Mouse (Mus musculus): ENCODE measurements around the gene Csmd2. TPM values are rescaled to one million over a fixed set of nuclear protein-coding genes. Genes with fewer than 3 reads are reported as not detected.

Csmd2 gene
- total RNA-seq, 1 experiment: 0.80 TPM

DNA sequence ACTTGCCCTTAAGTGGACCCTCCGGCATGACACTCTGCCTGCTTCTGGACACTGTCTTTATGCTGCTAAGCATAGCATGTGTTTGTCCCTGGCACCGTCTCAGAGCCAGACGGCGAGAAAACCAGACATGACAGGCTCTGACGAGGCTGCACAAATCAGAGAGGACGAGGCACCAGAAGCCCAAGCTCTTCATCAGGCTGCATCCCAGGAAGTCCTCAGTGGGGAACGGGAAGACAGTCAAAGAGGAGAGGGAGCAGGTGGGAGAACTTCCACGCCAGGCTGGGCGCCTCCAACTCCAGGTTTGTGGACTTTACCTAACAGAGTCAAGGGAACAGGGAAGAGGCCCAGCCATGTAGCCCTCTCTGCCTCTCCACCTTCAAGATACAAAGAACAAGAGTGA lies 183.6 kb downstream of the Csmd2 start:
- H3K9ac ChIP-seq (ENCODE audit: insufficient read depth, low read depth, low read length, poor library complexity, severe bottlenecking): no peak overlapping the region
- H3K4me3 ChIP-seq (ENCODE audit: insufficient read depth in 1 of 2, low read depth in 1 of 2, low read length in 2 of 2, poor library complexity in 1 of 2, severe bottlenecking in 1 of 2): no peak overlapping the region
- no peak overlapping the region for H3K27ac ChIP-seq (ENCODE audit: insufficient read depth, low read depth, low read length, poor library complexity, severe bottlenecking)
- TF ChIP-seq MAFK (IDR thresholded peaks at IDR 0.05; ENCODE audit: insufficient read depth, low read depth, low read length) (no peak), HCFC1 (IDR thresholded peaks at IDR 0.05; ENCODE audit: borderline replicate concordance, insufficient read depth, low read length) (no peak), CHD2 (IDR thresholded peaks at IDR 0.05; ENCODE audit: low read depth, low read length) (no peak), ZNF384 (IDR thresholded peaks at IDR 0.05; ENCODE audit: low read depth, low read length) (no peak), ZC3H11A (IDR thresholded peaks at IDR 0.05; ENCODE audit: borderline replicate concordance, low read depth, low read length) (no peak)
- in situ Hi-C loops (cut with MboI; ENCODE audit: low sequenced_read_pairs in 2 of 2, unreplicated experiment in 2 of 2): no loop called here
- H3K36me3 ChIP-seq (ENCODE audit: control insufficient read depth, insufficient read depth, low read length, poor library complexity, severe bottlenecking): no peaks in the 10 kb centered on the region
- no peak for DNase-seq (ENCODE audit: low read depth, low spot score)
- H3K4me1 ChIP-seq (ENCODE audit: control insufficient read depth in 2 of 2, insufficient read depth in 2 of 2, low read length in 2 of 2, poor library complexity in 1 of 2): no peaks in the 10 kb centered on the region
- no peaks in the 10 kb centered on the region for H3K9me3 ChIP-seq (ENCODE audit: control insufficient read depth, insufficient read depth, low read depth, low read length)

DNA sequence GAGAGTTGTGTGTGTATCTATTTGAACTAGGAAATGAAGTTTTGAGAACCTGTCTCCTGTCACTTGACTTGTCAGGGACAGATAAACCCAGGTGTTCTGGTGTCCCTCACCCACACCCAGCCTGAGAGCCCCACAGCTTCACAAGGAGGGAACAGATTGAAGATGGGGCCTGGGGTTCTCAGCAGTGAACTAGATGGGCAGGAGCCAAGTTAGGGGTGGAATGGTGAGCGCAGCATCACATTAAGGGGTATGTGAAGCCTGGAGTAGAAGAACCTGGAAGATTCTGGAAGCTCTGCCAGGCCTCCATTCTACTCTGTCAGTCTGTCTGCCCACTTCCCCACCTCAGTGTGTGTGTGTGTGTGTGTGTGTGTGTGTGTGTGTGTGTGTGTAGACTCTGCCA lies 184.0 kb downstream of the Csmd2 start:
- TF ChIP-seq HCFC1 (IDR thresholded peaks at IDR 0.05; ENCODE audit: borderline replicate concordance, insufficient read depth, low read length) (no peak), ZC3H11A (IDR thresholded peaks at IDR 0.05; ENCODE audit: borderline replicate concordance, low read depth, low read length) (no peak), MAFK (IDR thresholded peaks at IDR 0.05; ENCODE audit: insufficient read depth, low read depth, low read length) (no peak), CHD2 (IDR thresholded peaks at IDR 0.05; ENCODE audit: low read depth, low read length) (no peak), ZNF384 (IDR thresholded peaks at IDR 0.05; ENCODE audit: low read depth, low read length) (no peak)
- Histone ChIP-seq H3K9me3 (ENCODE audit: control insufficient read depth, insufficient read depth, low read depth, low read length) (no peaks in the 10 kb centered on the region), H3K36me3 (ENCODE audit: control insufficient read depth, insufficient read depth, low read length, poor library complexity, severe bottlenecking) (no peaks in the 10 kb centered on the region), H3K4me3 (ENCODE audit: insufficient read depth in 1 of 2, low read depth in 1 of 2, low read length in 2 of 2, poor library complexity in 1 of 2, severe bottlenecking in 1 of 2) (no peak overlapping the region), H3K9ac (ENCODE audit: insufficient read depth, low read depth, low read length, poor library complexity, severe bottlenecking) (no peak overlapping the region), H3K4me1 (ENCODE audit: control insufficient read depth in 2 of 2, insufficient read depth in 2 of 2, low read length in 2 of 2, poor library complexity in 1 of 2) (no peaks in the 10 kb centered on the region), H3K27ac (ENCODE audit: insufficient read depth, low read depth, low read length, poor library complexity, severe bottlenecking) (no peak overlapping the region)
- in situ Hi-C loops (cut with MboI; ENCODE audit: low sequenced_read_pairs in 2 of 2, unreplicated experiment in 2 of 2): no loop called here
- no peak for DNase-seq (ENCODE audit: low read depth, low spot score)

DNA sequence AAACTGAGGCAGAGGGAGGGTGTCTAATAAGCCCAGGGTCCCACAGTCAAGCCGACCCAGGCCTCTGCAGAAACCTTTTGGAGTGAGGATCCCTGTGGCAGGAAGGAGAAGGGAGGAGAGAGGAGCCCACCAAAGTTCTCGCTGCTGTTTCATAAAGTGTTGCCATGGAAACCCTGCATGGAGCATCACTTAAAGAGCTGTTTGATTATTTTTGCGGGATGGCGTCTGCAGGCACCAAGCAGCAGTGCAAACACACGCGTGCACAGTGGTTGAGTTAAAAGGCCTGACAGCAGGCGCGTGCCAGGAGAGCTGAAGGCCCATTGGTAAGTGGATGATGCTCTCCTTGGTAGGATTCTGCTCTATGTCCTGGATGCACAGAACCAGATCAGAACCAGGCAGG lies 191.3 kb downstream of the Csmd2 start:
- DNase-seq (ENCODE audit: low read depth, low spot score): no peak
- Histone ChIP-seq H3K4me3 (ENCODE audit: insufficient read depth in 1 of 2, low read depth in 1 of 2, low read length in 2 of 2, poor library complexity in 1 of 2, severe bottlenecking in 1 of 2) (no peak overlapping the region), H3K4me1 (ENCODE audit: control insufficient read depth in 2 of 2, insufficient read depth in 2 of 2, low read length in 2 of 2, poor library complexity in 1 of 2) (no peaks in the 10 kb centered on the region), H3K27ac (ENCODE audit: insufficient read depth, low read depth, low read length, poor library complexity, severe bottlenecking) (no peak overlapping the region), H3K9ac (ENCODE audit: insufficient read depth, low read depth, low read length, poor library complexity, severe bottlenecking) (no peak overlapping the region), H3K9me3 (ENCODE audit: control insufficient read depth, insufficient read depth, low read depth, low read length) (no peaks in the 10 kb centered on the region), H3K36me3 (ENCODE audit: control insufficient read depth, insufficient read depth, low read length, poor library complexity, severe bottlenecking) (no peaks in the 10 kb centered on the region)
- TF ChIP-seq MAFK (IDR thresholded peaks at IDR 0.05; ENCODE audit: insufficient read depth, low read depth, low read length) (no peak), HCFC1 (IDR thresholded peaks at IDR 0.05; ENCODE audit: borderline replicate concordance, insufficient read depth, low read length) (no peak), ZC3H11A (IDR thresholded peaks at IDR 0.05; ENCODE audit: borderline replicate concordance, low read depth, low read length) (no peak), CHD2 (IDR thresholded peaks at IDR 0.05; ENCODE audit: low read depth, low read length) (no peak), ZNF384 (IDR thresholded peaks at IDR 0.05; ENCODE audit: low read depth, low read length) (no peak)
- in situ Hi-C loops (cut with MboI; ENCODE audit: low sequenced_read_pairs in 2 of 2, unreplicated experiment in 2 of 2): no loop called here

- Histone ChIP-seq H3K9me3 (ENCODE audit: control insufficient read depth, insufficient read depth, low read depth, low read length) (no peaks in the 10 kb centered on the region), H3K4me3 (ENCODE audit: insufficient read depth in 1 of 2, low read depth in 1 of 2, low read length in 2 of 2, poor library complexity in 1 of 2, severe bottlenecking in 1 of 2) (no peak overlapping the region), H3K9ac (ENCODE audit: insufficient read depth, low read depth, low read length, poor library complexity, severe bottlenecking) (no peak overlapping the region), H3K4me1 (ENCODE audit: control insufficient read depth in 2 of 2, insufficient read depth in 2 of 2, low read length in 2 of 2, poor library complexity in 1 of 2) (no peaks in the 10 kb centered on the region), H3K36me3 (ENCODE audit: control insufficient read depth, insufficient read depth, low read length, poor library complexity, severe bottlenecking) (no peaks in the 10 kb centered on the region), H3K27ac (ENCODE audit: insufficient read depth, low read depth, low read length, poor library complexity, severe bottlenecking) (no peak overlapping the region)
- DNase-seq (ENCODE audit: low read depth, low spot score): no peak
- in situ Hi-C loops (cut with MboI; ENCODE audit: low sequenced_read_pairs in 2 of 2, unreplicated experiment in 2 of 2): no loop called here
- no peak for TF ChIP-seq ZC3H11A (IDR thresholded peaks at IDR 0.05; ENCODE audit: borderline replicate concordance, low read depth, low read length)
- no peak for TF ChIP-seq HCFC1 (IDR thresholded peaks at IDR 0.05; ENCODE audit: borderline replicate concordance, insufficient read depth, low read length)
- TF ChIP-seq MAFK (IDR thresholded peaks at IDR 0.05; ENCODE audit: insufficient read depth, low read depth, low read length): no peak
- TF ChIP-seq CHD2 (IDR thresholded peaks at IDR 0.05; ENCODE audit: low read depth, low read length): no peak
- TF ChIP-seq ZNF384 (IDR thresholded peaks at IDR 0.05; ENCODE audit: low read depth, low read length): no peak
Measured at GRCm38 (mm10) chr4:128179581-128179980, 191.9 kb downstream of the Csmd2 start.

- H3K27ac ChIP-seq (ENCODE audit: insufficient read depth, low read depth, low read length, poor library complexity, severe bottlenecking): no peak overlapping the region
- no peaks in the 10 kb centered on the region for H3K9me3 ChIP-seq (ENCODE audit: control insufficient read depth, insufficient read depth, low read depth, low read length)
- H3K4me1 ChIP-seq (ENCODE audit: control insufficient read depth in 2 of 2, insufficient read depth in 2 of 2, low read length in 2 of 2, poor library complexity in 1 of 2): no peaks in the 10 kb centered on the region
- no peak overlapping the region for H3K9ac ChIP-seq (ENCODE audit: insufficient read depth, low read depth, low read length, poor library complexity, severe bottlenecking)
- DNase-seq (ENCODE audit: low read depth, low spot score): no peak
- H3K4me3 ChIP-seq (ENCODE audit: insufficient read depth in 1 of 2, low read depth in 1 of 2, low read length in 2 of 2, poor library complexity in 1 of 2, severe bottlenecking in 1 of 2): no peak overlapping the region
- in situ Hi-C loops (cut with MboI; ENCODE audit: low sequenced_read_pairs in 2 of 2, unreplicated experiment in 2 of 2): no loop called here
- TF ChIP-seq HCFC1 (IDR thresholded peaks at IDR 0.05; ENCODE audit: borderline replicate concordance, insufficient read depth, low read length) (no peak), MAFK (IDR thresholded peaks at IDR 0.05; ENCODE audit: insufficient read depth, low read depth, low read length) (no peak), CHD2 (IDR thresholded peaks at IDR 0.05; ENCODE audit: low read depth, low read length) (no peak), ZNF384 (IDR thresholded peaks at IDR 0.05; ENCODE audit: low read depth, low read length) (no peak), ZC3H11A (IDR thresholded peaks at IDR 0.05; ENCODE audit: borderline replicate concordance, low read depth, low read length) (no peak)
- H3K36me3 ChIP-seq (ENCODE audit: control insufficient read depth, insufficient read depth, low read length, poor library complexity, severe bottlenecking): no peaks in the 10 kb centered on the region
Measured at GRCm38 (mm10) chr4:128184747-128185146, 197.1 kb downstream of the Csmd2 start.
